Mouse (Mus musculus) CH12.LX (cell line): ENCODE measurements around the gene Psd. TPM values are rescaled to one million over a fixed set of nuclear protein-coding genes. Genes with fewer than 3 reads are reported as not detected.

ENCODE experiments used
- DNase-seq: peaks from one replicate; pipeline ENCODE4 v3.0.0-alpha.2; 2013; ENCODE audit errors: extremely low read depth
- H3K27ac ChIP-seq: 2 replicates; pipeline ENCODE4 v1.5.1; 2012; ENCODE audit warnings: low read depth, mild to moderate bottlenecking, control low read depth, moderate library complexity; ENCODE audit not compliant: insufficient read depth
- H3K27me3 ChIP-seq: replicated peaks from 2 replicates; pipeline ENCODE3; 2012; ENCODE audit warnings: inconsistent platforms
- H3K36me3 ChIP-seq, 2 experiments: replicated peaks in 1 of 2; 2 replicates each; pipeline versions ENCODE3 to v1.6.1; 2012; ENCODE audit warnings: inconsistent platforms in 1 of 2, low read length in 1 of 2, mild to moderate bottlenecking in 1 of 2, mixed read lengths in 1 of 2, moderate library complexity in 1 of 2; ENCODE audit not compliant: control insufficient read depth in 1 of 2, insufficient read depth in 1 of 2
- H3K4me1 ChIP-seq, 2 experiments: 2 replicates each; pipeline ENCODE4 v1.6.1; 2012; ENCODE audit warnings: inconsistent platforms in 1 of 2, moderate library complexity in 1 of 2; ENCODE audit not compliant: insufficient read depth in 2 of 2, control insufficient read depth in 1 of 2
- H3K4me2 ChIP-seq: 2 replicates; pipeline ENCODE4 v1.6.1; 2012; ENCODE audit warnings: low read depth, mild to moderate bottlenecking, control low read depth; ENCODE audit not compliant: poor library complexity, insufficient read depth, severe bottlenecking
- H3K4me3 ChIP-seq, 3 experiments: fragments of 150-350 bp in 1 of 3; sonication (generic) in 1 of 3; replicated peaks in 1 of 3; 2 replicates each; pipeline versions ENCODE3 to v1.5.1; 2011 to 2012; ENCODE audit warnings: low read depth in 2 of 3, low read length in 2 of 3, mild to moderate bottlenecking in 2 of 3, moderate library complexity in 2 of 3, control low read depth in 1 of 3, improper control_type of control experiment in 1 of 3, inconsistent platforms in 1 of 3, mixed read lengths in 1 of 3; ENCODE audit not compliant: poor library complexity in 1 of 3
- H3K79me2 ChIP-seq: replicated peaks from 2 replicates; pipeline ENCODE4 v1.6.1; 2012; ENCODE audit warnings: mild to moderate bottlenecking, moderate library complexity; ENCODE audit not compliant: control insufficient read depth, poor library complexity, insufficient read depth, severe bottlenecking; ENCODE audit errors: extremely low read depth
- H3K9ac ChIP-seq: 2 replicates; pipeline ENCODE4 v1.6.1; 2012; ENCODE audit warnings: low read depth, mild to moderate bottlenecking, control low read depth, moderate library complexity; ENCODE audit not compliant: insufficient read depth
- H3K9me3 ChIP-seq: replicated peaks from 2 replicates; pipeline ENCODE3; 2012; ENCODE audit warnings: low read length, inconsistent platforms, mixed read lengths
- E2F4 ChIP-seq: IDR thresholded peaks from 2 replicates; pipeline ENCODE4 v1.6.1; 2011; ENCODE audit warnings: low read depth, low read length, improper control_type of control experiment; ENCODE audit not compliant: insufficient replicate concordance
- ETS1 ChIP-seq: conservative IDR thresholded peaks from 2 replicates; pipeline ENCODE4 v1.6.1; 2012; ENCODE audit warnings: low read depth, mild to moderate bottlenecking, inconsistent platforms, low read length, improper control_type of control experiment, moderate library complexity
- GABPA ChIP-seq: IDR thresholded peaks from 2 replicates; pipeline ENCODE4 v1.6.1; 2012; ENCODE audit warnings: low read depth, low read length, improper control_type of control experiment, inconsistent platforms; ENCODE audit not compliant: insufficient replicate concordance
- HCFC1 ChIP-seq: IDR thresholded peaks from 2 replicates; pipeline ENCODE4 v1.6.1; 2012; ENCODE audit warnings: low read depth, mild to moderate bottlenecking, inconsistent platforms, low read length, improper control_type of control experiment
- IRF4 ChIP-seq: IDR thresholded peaks from 2 replicates; pipeline ENCODE4 v1.6.1; 2014; ENCODE audit warnings: low read depth, mild to moderate bottlenecking, inconsistent platforms, low read length, improper control_type of control experiment
- JUND ChIP-seq: conservative IDR thresholded peaks from 2 replicates; pipeline ENCODE4 v1.6.1; 2011; ENCODE audit warnings: low read depth, low read length, improper control_type of control experiment
- MXI1 ChIP-seq: IDR thresholded peaks from 2 replicates; pipeline ENCODE4 v1.6.1; 2011; ENCODE audit warnings: mild to moderate bottlenecking, low read depth, low read length, improper control_type of control experiment
- MYC ChIP-seq: IDR thresholded peaks from 2 replicates; pipeline ENCODE4 v1.6.1; 2011; ENCODE audit warnings: low read depth, mild to moderate bottlenecking, improper control_type of control experiment, low read length
- NRF1 ChIP-seq: IDR thresholded peaks from 2 replicates; pipeline ENCODE4 v1.6.1; 2014; ENCODE audit warnings: low read depth, mild to moderate bottlenecking, inconsistent platforms, low read length, improper control_type of control experiment, moderate library complexity
- POLR2AphosphoS2 ChIP-seq: IDR thresholded peaks from 2 replicates; pipeline ENCODE4 v1.6.1; 2011; ENCODE audit warnings: low read depth, low read length, improper control_type of control experiment
- RAD21 ChIP-seq: IDR thresholded peaks from 2 replicates; pipeline ENCODE4 v1.6.1; 2011; ENCODE audit warnings: low read depth, mild to moderate bottlenecking, low read length, improper control_type of control experiment, moderate library complexity
- USF2 ChIP-seq: conservative IDR thresholded peaks from 2 replicates; pipeline ENCODE4 v1.6.1; 2011; ENCODE audit warnings: low read depth, low read length, improper control_type of control experiment
- dilution Hi-C: fragments of 300-500 bp; cut with MboI; formaldehyde crosslinking; loops from 2 replicates; pipeline ENCODE4 v1.14.3; 2020; ENCODE audit warnings: low sequenced_read_pairs; ENCODE audit not compliant: extremely low pct_unique_long_range_greater_than_20kb, extremely low pct_ligation_motif_present
- in situ Hi-C: fragments of 300-500 bp; cut with MboI; formaldehyde crosslinking; loops from 3 replicates; pipeline ENCODE4 v1.14.3; 2019; ENCODE audit warnings: low sequenced_read_pairs, low pct_ligation_motif_present, low pct_unique_long_range_greater_than_20kb, mixed read lengths
- polyA plus RNA-seq: library from polyadenylated mRNA; unstranded; fragments of >175 nt; gene quantifications from 2 replicates; pipeline ENCODE4 v1.2.1, GENCODE M21; 2012; ENCODE audit warnings: low read depth; ENCODE audit not compliant: insufficient read length
- total RNA-seq, 2 experiments: library from RNA; depleted of rRNA; stranded (reverse); fragments of 300-350 nt in 1 of 2; fragments of >200 nt in 1 of 2; gene quantifications; 2 replicates each; pipeline ENCODE4 v1.2.3; 2012 to 2014

Psd gene
- total and polyA plus RNA-seq, 3 experiments = 0.70 to 20.1 (median 2.2) TPM

DNA sequence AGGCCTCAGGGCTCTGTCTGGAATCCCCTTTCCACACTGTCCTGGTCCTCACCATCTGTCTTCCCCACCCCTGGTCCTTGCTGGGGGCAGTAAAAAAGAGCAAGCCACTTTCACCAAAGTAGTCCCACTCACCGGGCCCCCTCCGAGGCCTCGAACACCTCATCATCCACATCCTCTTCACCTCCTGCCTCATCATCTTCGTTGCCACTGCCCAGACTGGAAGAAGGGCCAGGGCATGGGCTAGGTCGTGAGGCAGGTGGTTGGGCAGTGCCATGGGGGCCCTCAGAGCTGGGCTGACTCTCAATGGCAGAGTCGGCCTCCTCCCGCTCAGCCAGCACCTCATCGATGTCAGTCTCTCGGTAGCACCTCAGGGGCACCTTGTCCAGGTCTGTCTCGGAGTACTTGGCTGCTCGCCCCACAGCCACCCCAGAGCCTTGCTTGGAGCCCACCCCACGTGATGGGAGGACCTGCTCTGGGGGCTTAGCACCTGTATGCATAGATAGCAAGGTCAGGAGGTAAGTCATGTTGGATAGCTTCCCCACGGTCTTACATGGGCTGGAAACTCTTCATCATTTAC is 3.9 kb downstream of the Psd start:
- DNase-seq = no peak
- TF ChIP-seq POLR2AphosphoS2 (no peak), IRF4 (no peak)
- Histone ChIP-seq H3K27me3 (peaks cover 44% of the 10 kb centered on the region), H3K4me3 (no peak overlapping the region), H3K36me3 (peaks cover 0 to 4% of the 10 kb centered on the region in 2 experiments), H3K27ac (no peak overlapping the region), H3K4me2 (no peak overlapping the region), H3K4me1 (peaks cover 6 to 57% of the 10 kb centered on the region in 2 experiments; a peak in 3 of 4 replicates), H3K9ac (no peak overlapping the region), H3K9me3 (peaks cover 2% of the 10 kb centered on the region), H3K79me2 (no peaks in the 10 kb centered on the region)
- in situ Hi-C loops = no loop called here
- dilution Hi-C loops = no loop called here

DNA sequence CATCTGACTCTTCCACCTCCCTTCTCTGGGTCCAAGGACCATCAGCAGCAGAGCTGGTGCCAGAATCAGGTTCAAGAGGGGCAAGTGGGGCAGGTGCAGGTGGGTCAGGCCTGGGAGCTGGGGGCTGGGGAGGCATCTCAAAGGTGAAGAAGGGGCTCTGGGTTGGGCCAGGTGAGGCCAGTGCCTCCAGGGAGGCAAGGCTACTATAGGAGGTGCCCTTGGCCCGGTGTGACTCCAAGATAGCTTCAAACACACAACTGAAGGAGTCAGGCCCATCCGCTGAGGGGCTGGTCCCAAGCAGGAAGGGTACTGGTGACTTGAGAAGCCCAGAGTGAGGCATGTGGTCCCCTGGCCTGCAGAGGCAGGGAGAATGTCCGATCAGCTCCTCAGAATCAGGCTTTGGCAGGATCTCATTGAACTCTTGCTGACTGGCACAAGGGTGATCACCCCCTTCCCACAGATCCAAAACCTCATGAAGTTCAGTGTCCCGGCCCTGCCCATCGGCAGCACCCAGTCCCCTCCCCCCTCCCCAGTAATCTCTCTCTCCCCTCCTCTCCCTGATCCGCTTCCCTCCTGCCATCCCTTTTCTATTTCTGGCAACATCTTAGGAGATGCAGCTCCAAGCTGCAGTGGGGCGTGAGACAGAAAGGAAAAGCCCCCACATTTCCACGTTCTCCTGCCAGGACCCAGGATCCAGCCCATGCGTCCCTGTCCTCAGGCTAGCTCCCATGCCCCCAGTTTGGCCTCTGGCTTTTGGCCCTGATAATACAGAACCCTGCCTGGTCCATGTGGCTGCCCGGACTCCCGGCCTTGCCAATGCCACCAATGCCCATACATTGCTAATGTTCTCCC is 4.6 kb downstream of the Psd start:
- no peak overlapping the region for H3K27ac ChIP-seq
- dilution Hi-C loops = no loop called here
- peaks cover 6 to 54% of the 10 kb centered on the region in 2 experiments; a peak in 3 of 4 replicates for H3K4me1 ChIP-seq
- in situ Hi-C loops = no loop called here
- TF ChIP-seq USF2 = no peak
- TF ChIP-seq GABPA = no peak
- TF ChIP-seq JUND = no peak
- TF ChIP-seq MYC = no peak
- no peak for TF ChIP-seq RAD21
- no peak for TF ChIP-seq MXI1
- TF ChIP-seq NRF1 = no peak
- TF ChIP-seq ETS1 = no peak
- TF ChIP-seq HCFC1 = no peak
- no peak for TF ChIP-seq E2F4
- H3K79me2 ChIP-seq = no peaks in the 10 kb centered on the region
- peaks cover 6% of the 10 kb centered on the region for H3K9me3 ChIP-seq
- no peak overlapping the region for H3K9ac ChIP-seq
- no peak overlapping the region for H3K4me2 ChIP-seq
- peaks cover 0 to 8% of the 10 kb centered on the region in 2 experiments for H3K36me3 ChIP-seq
- peaks cover 44% of the 10 kb centered on the region for H3K27me3 ChIP-seq
- no peak for DNase-seq
- H3K4me3 ChIP-seq = no peak overlapping the region
